In the genomic region with DNA sequence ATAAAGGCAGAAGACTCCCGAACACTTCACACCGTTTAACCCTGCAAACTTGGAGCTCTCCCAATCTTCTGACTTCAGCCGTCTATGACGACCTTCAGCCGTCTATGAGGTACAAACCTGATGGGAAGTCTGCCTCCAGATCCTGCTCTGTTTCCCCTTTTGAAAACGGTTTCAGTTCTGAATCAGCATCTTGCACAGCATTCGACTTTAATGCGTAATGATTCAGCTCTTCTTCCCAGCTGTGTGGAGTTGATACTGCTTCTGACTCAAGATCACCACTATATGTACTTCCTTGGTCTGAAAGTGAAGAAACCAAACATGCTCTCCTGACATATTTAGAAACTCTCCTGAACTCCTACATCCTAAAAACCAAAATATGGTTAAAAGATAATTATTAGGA, we compare ENCODE assay signal across 22 mouse cellular contexts.
DNase-seq lines count a peak whose midpoint lies in the region; ATAC-seq and TF ChIP-seq lines count a peak whose summit lies in the region.
"Had no signal": no experiment of that assay in that cellular context is flagged by ENCODE, and none has a peak within 500 bp of the region (broad histone marks: within the 10 kb centered on the region; RNA-seq: fewer than 3 reads in every experiment).

No protein-coding gene starts in this region.

- H3K27me3 ChIP-seq in lung, embryonic 14.5 days (ENCODE audit: insufficient read depth, low read length): no peaks in the 10 kb centered on the region
- no peaks in the 10 kb centered on the region for H3K27me3 ChIP-seq in intestine, postnatal 0 days (replicated peaks; ENCODE audit: control insufficient read depth, insufficient read depth, low read length)
- H3K27me3 ChIP-seq: embryonic facial prominence, embryonic 13.5 days; forebrain, embryonic 12.5 days; heart, embryonic 13.5 days; hindbrain, embryonic 13.5 days had no signal

- peak; percentile 9 for DNase-seq in lung, embryonic 14.5 days
- no peak for DNase-seq in lung, postnatal 25 days (ENCODE audit: low spot score)
- DNase-seq in brain, adult 2 months (ENCODE audit: low read depth, low spot score): peak; percentile 34
- DNase-seq in c-Kit-positive CD71-positive TER-119-positive erythroid progenitor cells, embryonic 14.5 days (ENCODE audit: low spot score): no peak
- no peak for DNase-seq in spleen, postnatal 14 days (ENCODE audit: low spot score in 2 of 2)
- DNase-seq: adrenal gland, adult 8-10 months; adrenal gland, postnatal 36 days; cerebellum, adult 11-12 months; cerebellum, adult 9-10 months; cerebellum, postnatal 25 days; gastrocnemius, postnatal 25 days; heart, adult 11 months; heart, postnatal 36 days had no signal

- no peaks in the 10 kb centered on the region for H3K9me3 ChIP-seq in lung, embryonic 14.5 days (ENCODE audit: low read depth, low read length)
- no peaks in the 10 kb centered on the region for H3K9me3 ChIP-seq in intestine, postnatal 0 days (ENCODE audit: control insufficient read depth)
- H3K9me3 ChIP-seq: embryonic facial prominence, embryonic 13.5 days; forebrain, embryonic 12.5 days; heart, embryonic 13.5 days; hindbrain, embryonic 13.5 days had no signal

- TF ChIP-seq CTCF in lung, embryonic 14.5 days (IDR thresholded peaks at IDR 0.05; ENCODE audit: low read depth): no peak
- TF ChIP-seq CTCF in intestine, postnatal 0 days (IDR thresholded peaks at IDR 0.05; ENCODE audit: low read depth): no peak

- peaks cover 66% of the 10 kb centered on the region for H3K36me3 ChIP-seq in lung, embryonic 14.5 days (ENCODE audit: insufficient read depth)
- peaks cover 38% of the 10 kb centered on the region for H3K36me3 ChIP-seq in intestine, postnatal 0 days (ENCODE audit: control insufficient read depth, insufficient read depth)

- H3K4me1 ChIP-seq in lung, embryonic 14.5 days (ENCODE audit: insufficient read depth): no peaks in the 10 kb centered on the region
- no peaks in the 10 kb centered on the region for H3K4me1 ChIP-seq in intestine, postnatal 0 days (replicated peaks; ENCODE audit: control insufficient read depth, insufficient read depth, low read length)
- H3K4me1 ChIP-seq: embryonic facial prominence, embryonic 13.5 days; forebrain, embryonic 12.5 days; heart, embryonic 13.5 days; hindbrain, embryonic 13.5 days had no signal

- no peak overlapping the region for H3K9ac ChIP-seq in lung, embryonic 14.5 days
- no peak overlapping the region for H3K9ac ChIP-seq in intestine, postnatal 0 days (ENCODE audit: low read depth, low read length)
- H3K9ac ChIP-seq: embryonic facial prominence, embryonic 13.5 days; forebrain, embryonic 12.5 days; heart, embryonic 13.5 days; hindbrain, embryonic 13.5 days had no signal

- H3K4me3 ChIP-seq in lung, embryonic 14.5 days (ENCODE audit: low read depth, low read length): no peak overlapping the region
- H3K4me3 ChIP-seq in intestine, postnatal 0 days (ENCODE audit: low read depth, low read length): no peak overlapping the region
- H3K4me3 ChIP-seq: embryonic facial prominence, embryonic 13.5 days; forebrain, embryonic 12.5 days; heart, embryonic 13.5 days; hindbrain, embryonic 13.5 days had no signal

- no peak overlapping the region for H3K27ac ChIP-seq in lung, embryonic 14.5 days (ENCODE audit: low read depth)
- H3K27ac ChIP-seq in intestine, postnatal 0 days (ENCODE audit: low read depth, low read length): no peak overlapping the region
- H3K27ac ChIP-seq: embryonic facial prominence, embryonic 13.5 days; forebrain, embryonic 12.5 days; heart, embryonic 13.5 days; hindbrain, embryonic 13.5 days; hindbrain, postnatal 0 days had no signal

- no peak for ATAC-seq in lung, embryonic 14.5 days (ENCODE audit: insufficient read depth)
- ATAC-seq in megakaryocyte, adult 5-6 weeks (ENCODE audit: poor library complexity, severe bottlenecking): peak; percentile 49; the same call in 1 of the 2 replicates
- no peak for ATAC-seq in intestine, postnatal 0 days
- ATAC-seq: CD4-positive, CD25-positive, alpha-beta regulatory T cell, adult 4 months; forebrain, embryonic 16.5 days; hindbrain, postnatal 0 days had no signal

- no peak overlapping the region for H3K4me2 ChIP-seq in lung, embryonic 14.5 days
- no peak overlapping the region for H3K4me2 ChIP-seq in intestine, postnatal 0 days (replicated peaks; ENCODE audit: low read depth)
- H3K4me2 ChIP-seq: embryonic facial prominence, embryonic 13.5 days; forebrain, embryonic 12.5 days; heart, embryonic 13.5 days; hindbrain, embryonic 13.5 days had no signal

- WGBS in lung, embryonic 14.5 days: 82% methylated on average over 8 of the region's 8 CpGs
- 89% methylated on average over 8 of the region's 8 CpGs for WGBS in intestine, postnatal 0 days

Comparison
In these comparisons a context has a peak if more than half of its experiments do, and no peak if none do; other contexts are left out.
1. DNase-seq: peak in lung, embryonic 14.5 days (single experiment) and brain, adult 2 months (single experiment); none in lung, postnatal 25 days (single experiment), c-Kit-positive CD71-positive TER-119-positive erythroid progenitor cells, embryonic 14.5 days (single experiment) and spleen, postnatal 14 days (0 of 2).